ENCODE assay signal across 26 mouse cellular contexts in genomic region chr4:154122374-154122773, GRCm38 (mm10). TPM values are rescaled to one million over a fixed set of nuclear protein-coding genes. Genes with fewer than 3 reads are reported as not detected.
A peak's percentile ranks its signal among the peaks of the same experiment; 100 is the strongest.
DNase-seq lines count a peak whose midpoint lies in the region; ATAC-seq and TF ChIP-seq lines count a peak whose summit lies in the region.
"Had no signal": no experiment of that assay in that cellular context is flagged by ENCODE, and none has a peak within 500 bp of the region (broad histone marks: within the 10 kb centered on the region; RNA-seq: fewer than 3 reads in every experiment).

No protein-coding gene starts in this region.

- dilution Hi-C loops in CH12.LX (cut with MboI; ENCODE audit: extremely low pct_ligation_motif_present, extremely low pct_unique_long_range_greater_than_20kb, low sequenced_read_pairs): no loop called here

- peak overlapping the region; percentile 78 for H3K27ac ChIP-seq in CH12.LX (ENCODE audit: insufficient read depth, low read depth)
- no peak overlapping the region for H3K27ac ChIP-seq in embryonic facial prominence, embryonic 15.5 days (replicated peaks)
- H3K27ac ChIP-seq in liver, embryonic 15.5 days (replicated peaks): peak overlapping the region; percentile 88
- H3K27ac ChIP-seq: heart, adult 2 months; hindbrain, embryonic 12.5 days; limb, embryonic 15.5 days; macrophage; midbrain, embryonic 10.5 days; neural tube, embryonic 13.5 days; stomach, embryonic 15.5 days had no signal

- H3K9me3 ChIP-seq in CH12.LX (replicated peaks; ENCODE audit: low read length): no peaks in the 10 kb centered on the region
- H3K9me3 ChIP-seq in embryonic facial prominence, embryonic 15.5 days (replicated peaks): no peaks in the 10 kb centered on the region
- no peaks in the 10 kb centered on the region for H3K9me3 ChIP-seq in liver, embryonic 15.5 days (replicated peaks)
- H3K9me3 ChIP-seq: hindbrain, embryonic 12.5 days; limb, embryonic 15.5 days; midbrain, embryonic 10.5 days; neural tube, embryonic 13.5 days; stomach, embryonic 15.5 days had no signal

- TF ChIP-seq RAD21 in CH12.LX (IDR thresholded peaks at IDR 0.05; ENCODE audit: low read depth, low read length): no peak

- no peak for TF ChIP-seq POLR2A in CH12.LX (IDR thresholded peaks at IDR 0.05; ENCODE audit: low read depth, low read length)

- peak overlapping the region; percentile 69; the same call in 1 of the 2 replicates for H3K9ac ChIP-seq in CH12.LX (ENCODE audit: insufficient read depth, low read depth)
- H3K9ac ChIP-seq in embryonic facial prominence, embryonic 15.5 days: no peak overlapping the region
- H3K9ac ChIP-seq in liver, embryonic 15.5 days: no peak overlapping the region
- H3K9ac ChIP-seq: hindbrain, embryonic 12.5 days; limb, embryonic 15.5 days; neural tube, embryonic 13.5 days; stomach, embryonic 15.5 days had no signal

- H3K36me3 ChIP-seq in CH12.LX (replicated peaks in 1 of 2; ENCODE audit: control insufficient read depth in 1 of 2, insufficient read depth in 1 of 2, low read length in 1 of 2): peaks cover 25 to 55% of the 10 kb centered on the region in 2 experiments
- no peaks in the 10 kb centered on the region for H3K36me3 ChIP-seq in embryonic facial prominence, embryonic 15.5 days
- H3K36me3 ChIP-seq in liver, embryonic 15.5 days (replicated peaks): no peaks in the 10 kb centered on the region
- H3K36me3 ChIP-seq: G1E; hindbrain, embryonic 12.5 days; limb, embryonic 15.5 days; midbrain, embryonic 10.5 days; neural tube, embryonic 13.5 days; stomach, embryonic 15.5 days had no signal

- peaks cover 31 to 76% of the 10 kb centered on the region in 2 experiments for H3K4me1 ChIP-seq in CH12.LX (ENCODE audit: control insufficient read depth in 1 of 2, insufficient read depth in 2 of 2)
- H3K4me1 ChIP-seq in embryonic facial prominence, embryonic 15.5 days: no peaks in the 10 kb centered on the region
- peaks cover 61% of the 10 kb centered on the region for H3K4me1 ChIP-seq in liver, embryonic 15.5 days (replicated peaks)
- H3K4me1 ChIP-seq: hindbrain, embryonic 12.5 days; limb, embryonic 15.5 days; neural tube, embryonic 13.5 days had no signal

- H3K4me2 ChIP-seq in CH12.LX (ENCODE audit: insufficient read depth, low read depth, poor library complexity, severe bottlenecking): peak overlapping the region; percentile 94
- H3K4me2 ChIP-seq in embryonic facial prominence, embryonic 15.5 days (replicated peaks): no peak overlapping the region
- peak overlapping the region; percentile 55 for H3K4me2 ChIP-seq in liver, embryonic 15.5 days
- H3K4me2 ChIP-seq: hindbrain, embryonic 12.5 days; limb, embryonic 15.5 days; neural tube, embryonic 13.5 days; stomach, embryonic 15.5 days had no signal

- no peak for TF ChIP-seq CTCF in CH12.LX (conservative IDR thresholded peaks at IDR 0.05 in 1 of 2, IDR thresholded peaks at IDR 0.05 in 1 of 2; ENCODE audit: low read depth in 2 of 2, low read length in 2 of 2)

- H3K79me2 ChIP-seq in CH12.LX (replicated peaks; ENCODE audit: control insufficient read depth, extremely low read depth, insufficient read depth, poor library complexity, severe bottlenecking): peaks cover 82% of the 10 kb centered on the region

- WGBS in embryonic facial prominence, embryonic 15.5 days: 68% methylated on average over 7 of the region's 7 CpGs
- WGBS in liver, embryonic 15.5 days (ENCODE audit: insufficient replicate concordance): 55% methylated on average over 7 of the region's 7 CpGs

- in situ Hi-C loops in CH12.LX (cut with MboI; ENCODE audit: low pct_ligation_motif_present, low pct_unique_long_range_greater_than_20kb, low sequenced_read_pairs): loop anchor here (25.0 kb wide), 1 partner anchor 1835 kb away; the partner anchor contains the start of genes Hes3 and Icmt

- peak overlapping the region in 1 of 3 experiments; percentile 58 for H3K4me3 ChIP-seq in CH12.LX (replicated peaks in 1 of 3; ENCODE audit: low read depth in 2 of 3, low read length in 2 of 3, poor library complexity in 1 of 3)
- no peak overlapping the region for H3K4me3 ChIP-seq in embryonic facial prominence, embryonic 15.5 days (replicated peaks)
- H3K4me3 ChIP-seq in liver, embryonic 15.5 days (replicated peaks): no peak overlapping the region
- H3K4me3 ChIP-seq: heart, adult 2 months; hindbrain, embryonic 12.5 days; limb, embryonic 15.5 days; midbrain, embryonic 10.5 days; myocyte; neural tube, embryonic 13.5 days; stomach, embryonic 15.5 days had no signal

- TF ChIP-seq EP300 in CH12.LX (IDR thresholded peaks at IDR 0.05; ENCODE audit: low read length): no peak

- DNase-seq in cerebellum, postnatal 25 days: peak; percentile 55 to 64
- no peak for DNase-seq in cerebellum, postnatal 4 days (ENCODE audit: low spot score in 2 of 2)
- no peak for DNase-seq in CH12.LX (ENCODE audit: extremely low read depth)
- DNase-seq in kidney, postnatal 36 days: no peak
- no peak for DNase-seq in layer of hippocampus, postnatal 14 days (ENCODE audit: low spot score in 2 of 2)
- DNase-seq: adrenal gland, adult 2 months; gastrocnemius, postnatal 14 days; heart, adult 2 months; kidney, postnatal 25 days; retina, postnatal 1 day; right cerebral cortex, postnatal 25 days; thymus, postnatal 25 days had no signal

- ATAC-seq in embryonic facial prominence, embryonic 15.5 days (ENCODE audit: insufficient number of reproducible peaks, low FRiP score, low TSS enrichment, low read depth): peak; percentile 49; the same call in 1 of the 2 replicates
- peak; percentile 20; the same call in 1 of the 2 replicates for ATAC-seq in liver, embryonic 15.5 days (ENCODE audit: insufficient read depth)
- ATAC-seq: forebrain, embryonic 16.5 days; intestine, postnatal 0 days; midbrain, embryonic 16.5 days had no signal

- H3K27me3 ChIP-seq in CH12.LX (replicated peaks): no peaks in the 10 kb centered on the region
- no peaks in the 10 kb centered on the region; the same call in 1 of the 2 replicates for H3K27me3 ChIP-seq in embryonic facial prominence, embryonic 15.5 days
- H3K27me3 ChIP-seq in liver, embryonic 15.5 days: 0 out of 2 replicates have a peak, but pooled peaks cover 5% of the 10 kb centered on the region
- H3K27me3 ChIP-seq: stomach, embryonic 15.5 days had no signal

TF ChIP-seq in CH12.LX, 34 proteins besides CTCF, POLR2A, EP300 and RAD21:
- TF ChIP-seq E2F4 (IDR thresholded peaks at IDR 0.05; ENCODE audit: insufficient replicate concordance, low read depth, low read length) (no peak), ZC3H11A (IDR thresholded peaks at IDR 0.05; ENCODE audit: low read depth, low read length) (no peak), ELF1 (IDR thresholded peaks at IDR 0.05; ENCODE audit: low read depth, low read length) (no peak), SMC3 (IDR thresholded peaks at IDR 0.05; ENCODE audit: low read depth, low read length) (no peak), CHD2 (IDR thresholded peaks at IDR 0.05; ENCODE audit: low read length) (no peak), TBP (conservative IDR thresholded peaks at IDR 0.05; ENCODE audit: low read depth, low read length) (no peak), IRF4 (IDR thresholded peaks at IDR 0.05; ENCODE audit: low read depth, low read length) (no peak), RCOR1 (conservative IDR thresholded peaks at IDR 0.05; ENCODE audit: low read depth, low read length) (no peak), NELFE (IDR thresholded peaks at IDR 0.05; ENCODE audit: low read depth, low read length) (no peak), SIN3A (IDR thresholded peaks at IDR 0.05; ENCODE audit: low read length) (no peak)

RNA-seq across cellular contexts. Expression of gene Trp73, which starts 17.6 kb away (rescaled TPM):
- total RNA-seq in CH12.LX (2012; rRNA removed) (27.7 and 34.3 TPM in 2 replicates), CH12.LX (2014; rRNA removed) (12.5 and 14.0 TPM in 2 replicates)
- 19.0 and 30.0 TPM in 2 replicates for polyA plus RNA-seq in CH12.LX (2012; ENCODE audit: insufficient read length, low read depth)
- 9.3 and 9.8 TPM in 2 replicates for polyA plus RNA-seq in embryonic facial prominence, embryonic 15.5 days (2015; fragmentation: Nextera tagmentation; extraction: Ambion mirVana)
- polyA plus RNA-seq in liver, embryonic 15.5 days (2015; fragmentation: Nextera tagmentation; extraction: Ambion mirVana): 0.05 TPM in 1 of 2 replicates, not detected in the other
- 1 to 10 TPM; 3.8 to 4.0 TPM for total RNA-seq in layer of hippocampus, postnatal 14 days (2021)
- total RNA-seq: adrenal gland, adult 2 months; heart, adult 2 months; heart, postnatal 25 days had no signal
- polyA plus RNA-seq: G1E; macrophage; myocyte; neural tube, embryonic 13.5 days had no signal

RNA-seq across cellular contexts. Expression of gene Wrap73, which starts 19.8 kb away (rescaled TPM):
- total RNA-seq in CH12.LX (2012; rRNA removed): 70.1 and 77.6 TPM in 2 replicates
- 42.4 and 49.3 TPM in 2 replicates for total RNA-seq in CH12.LX (2014; rRNA removed)
- 31.5 and 32.1 TPM in 2 replicates for polyA plus RNA-seq in CH12.LX (2012; ENCODE audit: insufficient read length, low read depth)
- 44.1 and 44.6 TPM in 2 replicates for polyA plus RNA-seq in embryonic facial prominence, embryonic 15.5 days (2015; fragmentation: Nextera tagmentation; extraction: Ambion mirVana)
- 26.4 and 26.8 TPM in 2 replicates for polyA plus RNA-seq in liver, embryonic 15.5 days (2015; fragmentation: Nextera tagmentation; extraction: Ambion mirVana)
- 10 to 100 TPM; 29.7 to 36.1 TPM for total RNA-seq in layer of hippocampus, postnatal 14 days (2021)

RNA-seq across cellular contexts. Expression of gene Tprgl, which starts 38.1 kb away (rescaled TPM):
- total RNA-seq in CH12.LX (2012; rRNA removed) (47.5 and 48.6 TPM in 2 replicates), CH12.LX (2014; rRNA removed) (64.1 and 64.5 TPM in 2 replicates)
- polyA plus RNA-seq in CH12.LX (2012; ENCODE audit: insufficient read length, low read depth): 62.5 and 67.8 TPM in 2 replicates
- polyA plus RNA-seq in embryonic facial prominence, embryonic 15.5 days (2015; fragmentation: Nextera tagmentation; extraction: Ambion mirVana): 154 and 159 TPM in 2 replicates
- 149 and 154 TPM in 2 replicates for polyA plus RNA-seq in liver, embryonic 15.5 days (2015; fragmentation: Nextera tagmentation; extraction: Ambion mirVana)
- total RNA-seq in layer of hippocampus, postnatal 14 days (2021): 100 to 1,000 TPM; 156 to 166 TPM

RNA-seq across cellular contexts. Expression of gene Megf6, which starts 48.2 kb away (rescaled TPM):
- total RNA-seq in CH12.LX (2012; rRNA removed): not detected in 2 replicates
- total RNA-seq in CH12.LX (2014; rRNA removed): not detected in 2 replicates
- polyA plus RNA-seq in CH12.LX (2012; ENCODE audit: insufficient read length, low read depth): not detected in 2 replicates
- 146 and 154 TPM in 2 replicates for polyA plus RNA-seq in embryonic facial prominence, embryonic 15.5 days (2015; fragmentation: Nextera tagmentation; extraction: Ambion mirVana)
- polyA plus RNA-seq in liver, embryonic 15.5 days (2015; fragmentation: Nextera tagmentation; extraction: Ambion mirVana): 1.4 and 2.1 TPM in 2 replicates
- total RNA-seq in layer of hippocampus, postnatal 14 days (2021): 10 to 100 TPM in 1 of 2 experiments, 1 to 10 TPM in 1; 9.4 to 11.6 TPM
- polyA plus RNA-seq: macrophage, myocyte had no signal

Comparison
In these comparisons a context has a peak if more than half of its experiments do, and no peak if none do; other contexts are left out.
1. DNase-seq: peak in cerebellum, postnatal 25 days (2 of 2); none in cerebellum, postnatal 4 days (0 of 2), CH12.LX (single experiment), kidney, postnatal 36 days (0 of 2) and layer of hippocampus, postnatal 14 days (0 of 2).